Mouse (Mus musculus) adrenal gland, postnatal 25 days (tissue): ENCODE data around the gene Cep126. TPM values are rescaled to one million over a fixed set of nuclear protein-coding genes. Genes with fewer than 3 reads are reported as not detected.

Experiments used
- DNase-seq: peaks from one replicate; pipeline ENCODE4 v3.0.0; 2021; ENCODE audit warnings: mixed read lengths
- long read RNA-seq: library from polyadenylated mRNA; stranded (forward); transcript quantifications from one replicate; pipeline ENCODE4 v2.0.0, GENCODE M21; 2021
- total RNA-seq: library from RNA; stranded (reverse); gene quantifications from 2 replicates; pipeline ENCODE4 v1.2.3, GENCODE M21; 2021

The Cep126 gene
- total RNA-seq = 11.9 and 12.5 TPM in 2 replicates
- long read RNA-seq, partial matches to known transcripts = 3 of 6 reads
- long read RNA-seq, other reads (novel, unspliced or antisense) = 1 of 6 reads

DNA sequence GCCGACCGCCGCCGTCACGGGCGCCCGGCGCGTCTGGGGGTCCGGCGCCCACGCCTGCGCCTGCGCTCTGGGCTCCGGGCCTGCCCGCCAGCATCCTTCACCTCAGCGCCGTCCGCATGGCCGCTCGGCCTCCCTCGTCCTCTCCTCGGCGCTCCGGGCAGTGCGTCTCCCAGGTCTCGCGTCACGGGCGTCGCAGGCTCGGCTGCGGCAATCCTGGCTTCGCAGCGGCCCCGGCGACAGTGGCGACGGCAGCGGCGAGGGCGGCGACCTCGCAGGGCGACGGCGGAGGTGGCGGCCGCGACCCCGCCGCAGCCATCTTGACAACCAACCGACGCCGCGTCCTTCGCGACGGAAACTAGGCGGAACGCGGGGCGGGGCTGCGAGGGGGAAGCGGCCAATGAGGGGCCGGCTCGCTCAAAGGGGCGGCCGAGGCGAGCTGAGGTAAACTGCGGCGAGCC, at the start of gene Cep126:
Gene Cep126 (minus strand): TSS at position 178 of the 458 bp plus-strand sequence.
- DNase-seq = peak; percentile 93

DNA sequence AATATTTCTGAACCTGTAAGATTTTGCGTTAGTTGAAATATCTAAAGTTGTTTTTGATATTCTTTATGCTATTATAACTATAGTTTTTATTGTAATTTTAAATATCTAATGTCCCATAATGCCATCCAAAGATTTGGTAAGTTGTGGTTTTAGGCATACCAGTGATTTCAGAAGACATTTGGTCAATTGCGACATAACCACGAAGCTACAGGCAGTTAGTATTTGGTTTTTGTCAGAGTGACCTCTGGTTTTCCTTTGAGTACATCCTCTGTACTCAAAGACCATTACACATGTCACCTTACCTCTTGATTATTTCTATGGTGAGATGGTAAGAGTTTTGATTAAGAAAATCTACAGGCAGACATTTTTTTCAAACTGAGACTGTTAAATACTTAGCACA, 45.5 kb upstream of the Cep126 start:
- DNase-seq = no peak

DNA sequence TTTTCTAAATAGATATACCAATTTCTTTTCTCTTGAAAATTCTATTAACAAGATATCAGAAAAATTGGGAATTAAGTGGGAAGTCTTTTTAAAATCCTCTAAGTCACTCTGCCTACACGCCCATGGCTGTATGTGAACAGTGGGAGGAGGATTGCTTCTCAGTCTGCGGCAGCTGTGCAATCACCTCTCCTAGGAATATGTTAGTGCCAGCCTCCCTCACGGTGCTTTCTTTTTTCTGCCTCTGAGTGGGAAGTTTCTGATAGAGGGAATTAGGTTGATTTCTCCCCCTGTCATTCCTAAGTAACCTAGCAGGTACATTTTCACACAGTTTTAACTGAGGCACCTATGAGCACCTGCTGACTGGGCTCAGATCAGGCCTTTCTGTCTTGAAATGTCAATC, 43.0 kb upstream of the Cep126 start:
- no peak for DNase-seq

DNA sequence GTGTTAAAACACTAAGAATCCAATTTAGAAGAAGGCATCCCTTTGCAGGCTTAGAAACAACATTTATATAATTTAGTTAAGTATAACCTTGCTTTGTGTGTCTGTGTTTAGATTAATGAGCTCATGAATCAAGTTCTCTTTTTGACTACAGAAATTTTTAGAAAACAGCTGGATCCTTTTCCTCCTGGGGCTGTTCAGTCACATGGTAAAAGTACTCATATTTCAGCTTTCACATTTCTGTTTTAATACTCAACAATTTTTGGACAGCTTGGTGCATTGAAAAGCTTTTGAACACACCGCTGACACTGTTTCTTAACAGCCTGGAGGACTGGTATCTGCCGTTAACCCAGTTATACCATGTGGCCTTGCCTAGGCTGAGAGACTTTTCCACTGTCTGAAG, 22.9 kb upstream of the Cep126 start:
- DNase-seq = no peak

DNA sequence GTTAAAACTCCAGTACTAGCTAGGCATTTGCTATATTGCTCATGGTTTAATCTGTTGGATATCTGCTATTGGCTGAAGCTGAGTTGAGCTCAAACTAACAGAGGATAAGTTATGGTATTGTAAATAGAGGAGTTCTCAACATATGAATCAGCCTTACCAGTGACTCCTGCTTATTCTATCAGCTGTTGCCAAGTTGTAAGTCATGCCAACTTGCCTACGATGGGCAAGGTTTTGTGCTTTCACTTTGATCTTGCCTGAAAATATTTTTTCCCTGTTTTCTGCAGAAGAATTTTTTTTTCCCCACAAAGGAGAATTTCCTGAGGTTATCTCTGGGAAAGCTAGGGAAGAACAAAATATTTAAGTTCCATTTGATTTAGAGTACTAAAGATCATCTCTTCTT, 5.4 kb upstream of the Cep126 start:
- no peak for DNase-seq

DNA sequence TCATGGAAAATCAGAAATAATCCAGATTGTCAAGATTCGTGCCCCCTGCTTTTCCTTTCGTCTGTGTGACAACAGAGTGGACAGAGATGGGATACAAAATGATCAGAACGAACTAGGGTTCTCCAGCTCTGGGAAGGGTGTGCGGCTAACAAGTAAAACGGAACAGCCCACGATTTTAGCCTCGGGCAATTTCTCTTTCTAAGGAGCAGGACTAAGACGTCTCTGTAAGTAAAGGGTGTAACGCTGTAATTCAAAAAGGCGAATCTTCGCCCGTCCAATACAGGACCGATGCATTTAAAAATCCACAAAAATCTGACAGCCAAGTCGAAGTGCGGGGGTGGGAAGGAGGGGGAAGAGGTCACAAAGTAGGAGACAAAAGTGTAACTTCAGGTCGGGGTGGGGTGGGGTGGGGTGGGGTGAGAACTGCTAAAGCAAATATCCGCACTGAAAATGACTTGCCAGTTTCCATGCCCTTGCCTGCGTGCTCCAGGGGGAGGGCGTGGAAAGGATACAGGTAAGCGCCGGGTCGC, 443 bp downstream of the Cep126 start:
- no peak for DNase-seq

DNA sequence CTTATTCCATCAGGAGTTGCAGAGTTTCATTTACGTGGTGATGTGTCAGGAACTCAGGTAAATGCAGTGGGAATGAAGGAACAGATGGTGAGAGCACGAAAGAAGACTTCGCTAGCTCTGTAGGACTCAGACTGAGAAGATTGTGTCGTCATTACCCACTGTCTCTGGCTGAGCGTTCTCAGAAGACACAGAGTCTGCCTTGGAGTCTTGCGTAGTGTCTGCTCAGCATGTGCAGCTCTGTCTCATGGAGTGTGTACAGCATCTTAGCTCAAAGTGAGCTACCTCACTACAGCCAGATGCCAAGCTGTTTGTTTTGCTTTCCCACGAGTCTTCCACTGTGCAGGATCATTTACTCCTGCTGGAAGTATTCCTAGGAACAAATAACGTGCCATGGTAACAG, 10.6 kb downstream of the Cep126 start:
- no peak for DNase-seq

DNA sequence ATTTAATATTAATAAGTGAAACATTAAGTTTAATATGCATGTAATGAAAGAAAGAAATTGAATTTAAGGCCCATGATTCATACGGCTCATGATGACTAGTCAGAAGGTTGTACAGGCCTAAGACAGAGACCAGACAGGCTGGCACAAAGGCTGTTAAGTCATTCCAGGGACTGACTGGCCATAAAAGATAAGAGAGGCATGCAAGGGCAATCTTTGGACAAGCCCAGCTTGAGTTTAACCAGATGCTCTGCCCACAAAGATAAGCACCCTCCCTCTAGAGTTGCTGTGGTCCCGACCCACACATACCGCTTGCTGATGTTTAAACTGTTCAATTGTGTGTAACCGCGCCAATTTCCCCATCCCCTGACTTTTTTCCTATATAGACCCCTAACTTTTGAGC, 19.6 kb downstream of the Cep126 start:
- no peak for DNase-seq

DNA sequence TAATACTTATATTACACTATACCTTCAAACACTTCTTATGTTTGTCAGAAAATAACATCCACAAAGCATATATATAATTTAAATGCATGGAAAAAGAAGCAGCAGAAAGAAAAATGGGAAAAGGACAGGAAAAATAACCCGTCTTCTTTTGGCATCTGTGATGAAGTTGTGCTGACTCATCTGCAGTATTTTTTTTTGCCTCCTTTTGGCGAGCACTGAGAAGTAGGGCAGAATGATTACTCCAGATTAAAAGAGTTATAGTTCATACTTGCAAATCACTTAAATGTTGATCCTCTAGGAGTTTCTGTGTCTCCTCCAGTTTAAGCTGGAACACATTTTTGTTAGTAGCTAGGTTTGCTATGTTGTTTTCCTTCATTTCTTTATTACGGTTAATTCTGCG, 31.0 kb downstream of the Cep126 start:
- DNase-seq = no peak

DNA sequence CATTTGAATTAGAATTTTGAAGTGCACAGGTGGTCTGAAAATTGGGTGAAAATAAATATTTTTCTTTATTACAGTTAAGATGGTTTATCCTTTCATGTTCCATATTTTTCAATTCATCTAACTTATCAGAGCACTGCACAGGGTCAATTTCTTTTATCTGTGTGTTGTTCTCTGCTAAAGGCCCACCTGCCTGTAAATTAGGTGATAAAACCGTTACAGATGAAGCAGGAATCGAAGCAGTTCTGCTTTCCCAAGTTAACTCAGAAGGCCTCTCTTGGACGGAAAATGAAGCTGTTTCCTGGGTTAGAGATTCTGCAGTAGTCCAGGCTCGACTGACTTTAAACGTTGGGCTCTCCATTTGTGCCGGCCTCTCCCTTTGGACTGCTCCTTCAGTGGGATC, 33.1 kb downstream of the Cep126 start:
- DNase-seq = no peak

DNA sequence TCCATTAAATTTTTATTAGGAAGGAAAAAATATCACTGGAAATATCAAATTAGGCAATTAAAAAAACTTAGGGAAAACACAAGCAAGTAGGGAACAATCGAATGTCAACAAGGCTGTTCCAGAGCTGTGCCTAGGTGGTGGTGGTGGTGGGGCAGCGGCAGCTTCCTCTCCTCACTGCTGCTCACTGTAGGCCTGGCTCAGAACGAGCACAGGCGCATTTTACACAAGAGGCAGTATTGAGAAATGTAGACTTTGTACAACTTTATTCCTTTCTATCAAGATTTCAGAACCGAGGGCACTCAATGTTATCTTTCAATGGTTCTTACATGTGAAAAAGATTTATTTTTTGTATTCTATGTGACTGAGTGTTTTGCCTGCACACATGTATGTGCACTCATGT, 55.2 kb downstream of the Cep126 start:
- no peak for DNase-seq

DNA sequence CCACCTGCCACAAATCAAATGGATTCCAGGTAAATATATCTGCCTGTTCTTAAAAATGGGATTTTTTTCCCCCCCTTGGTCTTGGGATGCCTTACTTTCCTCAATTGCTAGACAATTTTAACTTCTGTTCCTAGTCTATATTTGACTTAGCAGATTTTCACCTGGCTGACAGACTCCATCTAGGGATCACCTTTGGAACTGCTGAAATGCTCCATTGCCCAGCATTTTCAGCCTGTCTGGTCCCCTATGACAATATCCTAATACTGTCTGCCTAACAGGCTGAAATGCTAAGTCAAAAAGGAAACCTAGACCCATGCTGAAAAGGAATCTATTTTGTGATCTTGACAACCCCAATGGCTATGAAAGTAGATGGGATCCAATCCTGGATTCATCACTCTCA, 59.7 kb downstream of the Cep126 start:
- DNase-seq = no peak

DNA sequence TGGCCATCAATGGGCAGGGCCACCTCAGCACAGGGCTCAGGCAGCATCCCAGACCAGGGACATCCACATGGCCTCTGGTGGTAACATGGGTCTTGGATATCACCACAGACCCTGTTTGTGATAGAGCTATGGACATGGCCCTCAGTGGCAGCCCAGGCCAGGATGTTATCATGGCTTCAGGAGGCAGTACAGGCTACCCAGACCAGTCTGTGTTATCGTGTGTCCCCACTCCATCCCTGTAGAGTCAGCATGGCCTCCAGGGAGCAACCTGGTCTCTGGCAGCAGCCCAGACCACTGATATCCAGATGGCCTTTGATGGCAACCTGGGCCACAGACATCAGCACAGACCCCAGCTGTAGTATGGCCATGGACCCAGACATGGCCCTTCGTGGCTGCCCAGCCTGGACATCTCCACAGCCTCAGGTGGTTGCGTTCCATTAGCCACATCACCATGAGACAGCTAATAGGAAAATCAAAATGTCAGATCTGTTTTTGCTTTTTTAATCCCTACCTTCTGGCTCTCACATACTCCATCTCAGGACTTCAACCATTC, 60.8 kb downstream of the Cep126 start:
- DNase-seq = no peak

DNA sequence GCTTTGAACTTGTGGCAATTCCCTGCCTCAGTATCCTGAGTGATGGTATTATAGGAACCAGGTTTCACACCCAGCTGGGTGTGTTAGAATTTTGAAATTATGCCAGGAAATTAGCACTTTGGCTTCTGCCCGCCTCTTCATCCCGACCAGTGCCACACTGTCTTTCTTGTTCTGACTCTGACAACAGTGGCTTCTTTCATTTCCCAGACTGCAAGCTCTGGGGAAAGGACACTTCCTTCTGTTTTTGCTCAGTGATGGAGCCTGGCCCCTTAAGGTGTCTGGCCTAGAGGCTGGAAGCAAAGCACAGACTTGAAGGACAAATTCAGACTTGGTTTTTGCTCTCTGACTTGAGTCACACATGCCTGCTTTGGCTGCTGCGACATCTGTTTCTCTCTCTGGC, 74.5 kb downstream of the Cep126 start:
- no peak for DNase-seq

DNA sequence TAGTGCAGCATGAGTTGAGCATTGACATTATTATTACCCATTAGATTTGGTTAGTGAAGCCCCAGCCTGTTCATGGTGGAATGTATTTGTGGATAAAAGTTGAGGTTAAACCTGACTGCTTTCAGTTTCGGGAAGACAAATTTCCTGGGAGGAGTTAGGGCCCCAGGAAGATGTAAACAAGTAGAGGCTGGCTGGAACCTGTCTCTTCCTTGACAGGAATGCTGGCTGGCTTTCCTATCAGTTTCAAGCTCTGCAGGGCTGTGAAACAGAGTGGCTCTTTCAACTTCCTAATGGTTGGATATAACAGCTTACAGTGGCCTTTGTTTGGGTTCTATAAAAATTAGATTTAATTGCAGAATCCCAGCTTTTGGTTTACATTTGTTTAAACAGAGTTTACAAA, 79.3 kb downstream of the Cep126 start:
- no peak for DNase-seq

DNA sequence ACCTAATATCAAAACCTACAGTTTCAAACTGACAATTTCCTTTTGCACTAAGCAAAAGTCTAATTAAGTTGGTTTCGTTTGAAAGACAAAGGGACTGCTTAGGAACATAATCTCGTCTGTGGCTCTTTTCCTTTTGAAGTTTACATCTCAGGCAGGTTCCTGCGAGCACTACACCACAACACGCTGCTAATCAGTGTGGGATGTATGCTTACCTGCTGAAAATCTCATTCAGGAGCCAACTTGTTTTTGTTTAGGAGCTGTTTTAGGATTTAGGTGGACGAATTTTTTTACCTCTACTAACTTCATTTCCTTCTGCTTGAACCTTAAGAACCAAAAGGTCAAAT, 91.1 kb downstream of the Cep126 start:
- no peak for DNase-seq

DNA sequence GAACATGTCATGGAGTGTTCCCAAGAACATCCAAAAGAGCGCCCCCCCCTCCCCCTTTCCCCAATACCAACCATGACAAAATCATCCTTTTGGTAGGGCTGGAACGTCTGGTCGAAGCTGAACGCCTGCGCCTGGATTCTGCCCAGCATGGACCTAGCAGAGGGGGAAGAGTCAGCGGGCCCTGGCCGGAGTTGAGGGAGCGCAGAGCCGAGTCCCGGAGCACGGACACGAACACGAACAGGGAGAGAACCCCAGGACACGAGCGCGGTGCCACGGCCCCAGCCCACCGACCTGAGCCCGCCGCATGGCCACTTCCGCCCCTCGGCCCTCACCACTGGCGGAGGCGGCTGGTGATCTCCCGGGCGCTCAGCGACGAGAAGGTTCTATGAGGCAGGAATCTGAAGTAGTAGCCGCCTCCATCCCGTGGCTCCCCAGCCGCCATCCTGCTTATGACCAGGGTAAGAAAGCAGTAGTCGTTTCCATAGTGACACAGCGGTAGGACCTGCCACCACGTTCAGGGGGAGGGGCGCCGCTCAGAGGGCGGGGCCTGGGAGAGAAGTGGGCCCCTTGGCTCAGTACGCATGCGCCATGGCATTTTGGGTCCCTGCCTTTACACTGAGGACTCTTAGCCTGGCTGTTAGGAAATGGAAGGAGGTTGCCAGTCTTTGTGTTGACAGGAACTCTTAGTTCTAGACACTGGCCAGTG, 91.6 kb downstream of the Cep126 start, which contains the start of gene Cfap300:
Gene Cfap300 (minus strand): TSS at position 486 of the 706 bp plus-strand sequence.
- DNase-seq = peak; percentile 98

DNA sequence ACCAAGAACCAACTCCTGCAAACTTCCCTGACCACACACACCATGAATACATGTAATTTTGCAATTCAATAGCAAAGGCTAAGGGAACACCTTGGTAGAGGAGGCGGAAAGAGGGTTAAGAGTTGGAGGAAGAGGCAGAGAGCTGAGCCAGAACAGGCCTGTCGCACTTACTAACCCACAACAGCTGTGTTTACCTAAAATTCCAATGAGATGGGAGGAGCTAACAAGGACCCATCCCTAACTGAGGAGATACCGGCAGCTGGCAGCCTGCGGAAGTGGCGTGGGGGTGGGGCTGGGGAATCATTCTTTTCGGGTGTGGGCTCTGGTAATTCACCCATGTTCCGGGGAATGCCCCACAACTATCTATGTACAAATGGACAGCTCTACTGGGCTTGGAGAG, 98.5 kb downstream of the Cep126 start:
- DNase-seq = no peak

DNA sequence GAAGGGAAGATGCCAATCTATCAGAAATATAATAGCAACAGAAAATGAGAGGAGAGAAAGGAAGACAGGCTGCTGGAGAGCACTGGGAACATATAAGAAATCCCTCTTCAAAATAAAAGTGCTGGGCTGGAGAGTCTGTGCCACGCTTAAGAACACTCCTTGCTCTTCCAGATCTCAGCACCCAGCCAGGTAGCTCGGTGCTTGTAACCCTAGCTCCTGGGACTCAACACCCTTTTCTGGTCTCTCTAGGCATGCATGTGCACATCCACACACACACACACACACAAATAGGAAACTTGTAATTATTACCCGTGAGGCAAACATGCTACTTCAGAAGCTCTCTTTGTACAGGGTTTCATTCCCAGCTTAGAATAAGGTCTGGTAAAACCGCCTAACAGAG, 99.0 kb downstream of the Cep126 start:
- DNase-seq = no peak

DNA sequence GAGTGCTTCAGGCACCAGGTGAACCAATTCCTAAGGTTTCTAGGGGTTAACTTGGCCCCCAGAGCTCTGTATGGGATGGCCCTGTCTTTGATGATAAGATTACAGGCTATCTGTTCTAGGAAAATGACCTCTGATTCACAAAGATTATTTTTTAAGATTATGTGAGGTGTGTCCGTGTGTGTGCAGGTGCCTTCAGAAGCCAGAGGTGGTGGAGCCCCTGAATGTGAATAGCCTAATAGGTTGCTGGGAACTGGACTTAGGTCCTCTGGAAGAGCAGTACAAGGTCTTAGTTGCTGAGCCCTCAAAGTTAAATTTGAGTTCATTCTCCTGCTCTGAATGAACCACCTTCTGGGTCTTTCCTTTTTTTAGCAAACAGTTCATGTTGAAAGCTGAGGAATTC, 100.0 kb downstream of the Cep126 start:
- DNase-seq = no peak

DNA sequence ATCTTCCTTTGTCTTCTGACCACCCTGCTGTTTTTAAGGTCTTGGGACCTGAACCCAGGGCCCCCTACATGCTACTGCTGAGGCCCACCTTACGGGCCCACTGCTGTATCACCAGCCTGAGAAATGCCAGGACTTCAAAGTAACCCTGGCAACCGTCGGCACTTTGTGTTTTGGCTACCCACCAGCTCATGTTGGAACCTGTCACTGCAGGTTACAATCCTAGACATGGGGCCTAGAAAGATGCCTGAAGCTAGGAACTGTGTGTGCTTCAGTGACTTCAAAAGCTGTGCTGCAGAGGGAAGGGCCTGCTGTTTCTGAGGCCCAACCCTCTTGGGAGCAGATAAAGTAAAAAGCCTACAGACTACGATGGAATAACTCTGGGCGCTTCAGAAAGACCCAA, 101.2 kb downstream of the Cep126 start:
- DNase-seq = no peak
